Mouse (Mus musculus) G1E (cell line): Measurements from ENCODE around the gene Psmb6.
"Not testable (repeated sequence)": the region's sequence is repeated elsewhere in the genome, so short reads cannot be mapped to it uniquely, and the experiment has no call there.

Experiments
- CTCF ChIP-seq: IDR thresholded peaks from 2 replicates; pipeline ENCODE4 v1.5.1; 2012; ENCODE audit warnings: low read depth, low read length, inconsistent platforms, mixed read lengths
- GATA1 ChIP-seq: IDR thresholded peaks from 2 replicates; pipeline ENCODE4 v1.6.1; 2012; ENCODE audit warnings: borderline replicate concordance, low read length, inconsistent platforms, mixed read lengths
- POLR2AphosphoS5 ChIP-seq: IDR thresholded peaks from 2 replicates; pipeline ENCODE4 v1.6.1; 2012; ENCODE audit warnings: low read depth, low read length, inconsistent platforms; ENCODE audit not compliant: insufficient replicate concordance
- TAL1 ChIP-seq: conservative IDR thresholded peaks from 2 replicates; pipeline ENCODE4 v1.6.1; 2012; ENCODE audit warnings: low read depth, low read length, inconsistent platforms, mixed read lengths

DNA sequence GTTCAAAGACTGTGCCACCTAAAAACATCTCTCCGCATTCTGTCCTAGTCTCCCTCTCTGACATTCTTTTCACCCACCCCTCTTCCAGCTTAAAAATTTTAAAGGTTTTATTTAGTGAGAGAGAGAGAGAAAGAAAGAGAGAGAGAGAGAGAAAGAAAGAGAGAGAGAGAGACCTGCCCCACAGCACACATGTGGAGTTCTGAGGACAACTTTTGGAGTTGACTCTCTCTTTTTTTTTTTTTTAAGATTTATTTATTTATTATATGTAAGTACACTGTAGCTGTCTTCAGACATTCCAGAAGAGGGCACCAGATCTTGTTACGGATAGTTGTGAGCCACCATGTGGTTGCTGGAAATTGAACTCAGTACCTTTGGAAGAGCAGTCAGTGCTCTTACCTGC, 5.9 kb downstream of the Psmb6 start:
- not testable (repeated sequence) for TF ChIP-seq CTCF, POLR2AphosphoS5, GATA1, TAL1
